ENCODE assay signal across 30 mouse cellular contexts in the genomic region with DNA sequence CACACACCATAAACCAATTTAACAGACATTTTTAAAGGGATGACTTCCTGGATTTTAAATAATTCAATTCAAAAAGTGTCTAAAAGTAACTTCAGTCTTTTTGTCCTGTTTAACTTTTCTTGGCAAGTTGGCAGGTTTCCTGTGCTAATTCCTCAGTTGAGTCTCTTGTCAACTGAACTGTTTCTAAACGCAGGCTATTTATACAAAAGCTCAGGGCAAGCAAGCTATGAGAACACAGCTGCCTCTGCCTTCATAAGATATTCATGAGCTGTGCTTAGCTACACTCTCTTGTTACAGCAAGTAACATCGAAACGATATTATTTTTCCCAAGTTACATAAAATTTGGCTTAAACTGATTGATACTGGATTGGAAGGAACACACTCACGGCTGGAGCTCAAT. TPM values are rescaled to one million over a fixed set of nuclear protein-coding genes. Genes with fewer than 3 reads are reported as not detected.
A peak's percentile ranks its signal among the peaks of the same experiment; 100 is the strongest.
DNase-seq lines count a peak whose midpoint lies in the region; ATAC-seq and TF ChIP-seq lines count a peak whose summit lies in the region.
"Had no signal": no experiment of that assay in that cellular context is flagged by ENCODE, and none has a peak within 500 bp of the region (broad histone marks: within the 10 kb centered on the region; RNA-seq: fewer than 3 reads in every experiment).

No protein-coding gene starts in this region.

- TF ChIP-seq CTCF in stomach, postnatal 0 days (IDR thresholded peaks at IDR 0.05; ENCODE audit: low read depth), result no peak
- TF ChIP-seq CTCF in intestine, postnatal 0 days (IDR thresholded peaks at IDR 0.05; ENCODE audit: low read depth), result no peak

- DNase-seq in hindbrain, embryonic 14.5 days (ENCODE audit: low spot score), result peak; percentile 23
- DNase-seq in midbrain, embryonic 14.5 days, result peak; percentile 55
- no peak for DNase-seq in midbrain, embryonic 11.5 days (ENCODE audit: low spot score, missing footprints)
- DNase-seq in stomach, postnatal 0 days (ENCODE audit: low spot score), result no peak
- DNase-seq: adrenal gland, adult 2 months; cerebellum, adult 18-20 months; cerebellum, postnatal 14 days; gastrocnemius, adult 2 months; heart, postnatal 36 days; left cerebral cortex, postnatal 4 days had no signal

- WGBS in hindbrain, embryonic 14.5 days, result 41% methylated on average over 4 of the region's 4 CpGs
- WGBS in hindbrain, embryonic 12.5 days, result 65% methylated on average over 4 of the region's 4 CpGs
- 24% methylated on average over 4 of the region's 4 CpGs for WGBS in midbrain, embryonic 14.5 days
- WGBS in midbrain, embryonic 11.5 days, result 76% methylated on average over 4 of the region's 4 CpGs
- 32% methylated on average over 4 of the region's 4 CpGs for WGBS in midbrain, embryonic 16.5 days
- 37% methylated on average over 4 of the region's 4 CpGs for WGBS in stomach, postnatal 0 days
- WGBS in intestine, postnatal 0 days, result 57% methylated on average over 4 of the region's 4 CpGs

- H3K4me1 ChIP-seq in hindbrain, embryonic 14.5 days (replicated peaks; ENCODE audit: control insufficient read depth, insufficient read depth, low read length), result 0 out of 2 replicates have a peak, but pooled peaks cover 6% of the 10 kb centered on the region
- 0 out of 2 replicates have a peak, but pooled peaks cover 2% of the 10 kb centered on the region for H3K4me1 ChIP-seq in hindbrain, embryonic 12.5 days
- peaks cover 8% of the 10 kb centered on the region; the same call in 1 of the 2 replicates for H3K4me1 ChIP-seq in midbrain, embryonic 14.5 days (ENCODE audit: control insufficient read depth, insufficient read depth, low read length)
- H3K4me1 ChIP-seq in midbrain, embryonic 11.5 days (ENCODE audit: control insufficient read depth, insufficient read depth, low read length), result no peaks in the 10 kb centered on the region; the same call in 1 of the 2 replicates
- peaks cover 4% of the 10 kb centered on the region; the same call in 1 of the 2 replicates for H3K4me1 ChIP-seq in midbrain, embryonic 16.5 days (ENCODE audit: control insufficient read depth, insufficient read depth, low read length)
- H3K4me1 ChIP-seq in stomach, postnatal 0 days (replicated peaks; ENCODE audit: control insufficient read depth, insufficient read depth), result no peaks in the 10 kb centered on the region; the same call in 1 of the 2 replicates
- H3K4me1 ChIP-seq in intestine, postnatal 0 days (replicated peaks; ENCODE audit: control insufficient read depth, insufficient read depth, low read length), result no peaks in the 10 kb centered on the region
- H3K4me1 ChIP-seq: embryonic facial prominence, embryonic 12.5 days had no signal

- H3K27ac ChIP-seq in hindbrain, embryonic 14.5 days, result no peak overlapping the region
- H3K27ac ChIP-seq in hindbrain, embryonic 12.5 days, result no peak overlapping the region; the same call in 1 of the 2 replicates
- H3K27ac ChIP-seq in midbrain, embryonic 14.5 days (replicated peaks; ENCODE audit: low read depth, low read length), result no peak overlapping the region
- H3K27ac ChIP-seq in midbrain, embryonic 11.5 days (ENCODE audit: low read depth, low read length), result no peak overlapping the region
- H3K27ac ChIP-seq in midbrain, embryonic 16.5 days (ENCODE audit: low read length), result no peak overlapping the region
- no peak overlapping the region for H3K27ac ChIP-seq in stomach, postnatal 0 days (replicated peaks)
- H3K27ac ChIP-seq in intestine, postnatal 0 days (ENCODE audit: low read depth, low read length), result no peak overlapping the region
- H3K27ac ChIP-seq: embryonic facial prominence, embryonic 12.5 days; gastrocnemius, adult 2 months; heart, embryonic 15.5 days; hindbrain, embryonic 15.5 days; left cerebral cortex, adult 2 months; midbrain, embryonic 12.5 days had no signal

- no peak for TF ChIP-seq EP300 in stomach, postnatal 0 days (optimal IDR thresholded peaks at IDR 0.05)

- H3K9ac ChIP-seq in hindbrain, embryonic 14.5 days, result no peak overlapping the region
- no peak overlapping the region for H3K9ac ChIP-seq in hindbrain, embryonic 12.5 days
- no peak overlapping the region for H3K9ac ChIP-seq in midbrain, embryonic 14.5 days (replicated peaks; ENCODE audit: low read length)
- H3K9ac ChIP-seq in midbrain, embryonic 11.5 days (ENCODE audit: low read length), result no peak overlapping the region
- H3K9ac ChIP-seq in midbrain, embryonic 16.5 days (ENCODE audit: low read depth, low read length), result no peak overlapping the region
- no peak overlapping the region for H3K9ac ChIP-seq in stomach, postnatal 0 days (ENCODE audit: low read length)
- H3K9ac ChIP-seq in intestine, postnatal 0 days (ENCODE audit: low read depth, low read length), result no peak overlapping the region
- H3K9ac ChIP-seq: embryonic facial prominence, embryonic 12.5 days; heart, embryonic 15.5 days; hindbrain, embryonic 15.5 days; midbrain, embryonic 12.5 days had no signal

- no peak overlapping the region for H3K4me2 ChIP-seq in hindbrain, embryonic 14.5 days (replicated peaks)
- no peak overlapping the region for H3K4me2 ChIP-seq in hindbrain, embryonic 12.5 days (replicated peaks)
- 0 out of 2 replicates have a peak overlapping the region, but pooled peaks have one; percentile 19 for H3K4me2 ChIP-seq in midbrain, embryonic 14.5 days (ENCODE audit: low read length)
- H3K4me2 ChIP-seq in midbrain, embryonic 11.5 days, result no peak overlapping the region
- H3K4me2 ChIP-seq in midbrain, embryonic 16.5 days (ENCODE audit: low read length), result peak overlapping the region; percentile 19; the same call in 1 of the 2 replicates
- H3K4me2 ChIP-seq in stomach, postnatal 0 days (replicated peaks; ENCODE audit: low read depth), result peak overlapping the region; percentile 11; the same call in 1 of the 2 replicates
- H3K4me2 ChIP-seq in intestine, postnatal 0 days (replicated peaks; ENCODE audit: low read depth), result no peak overlapping the region
- H3K4me2 ChIP-seq: embryonic facial prominence, embryonic 12.5 days; heart, embryonic 15.5 days; hindbrain, embryonic 15.5 days; midbrain, embryonic 12.5 days had no signal

- no peaks in the 10 kb centered on the region for H3K27me3 ChIP-seq in hindbrain, embryonic 14.5 days (ENCODE audit: control insufficient read depth, insufficient read depth, low read length)
- H3K27me3 ChIP-seq in hindbrain, embryonic 12.5 days, result no peaks in the 10 kb centered on the region
- no peaks in the 10 kb centered on the region for H3K27me3 ChIP-seq in midbrain, embryonic 14.5 days (ENCODE audit: control insufficient read depth, insufficient read depth, low read length)
- H3K27me3 ChIP-seq in midbrain, embryonic 11.5 days (ENCODE audit: control insufficient read depth, insufficient read depth, low read length), result no peaks in the 10 kb centered on the region
- H3K27me3 ChIP-seq in midbrain, embryonic 16.5 days (ENCODE audit: control insufficient read depth, insufficient read depth, low read depth, low read length), result no peaks in the 10 kb centered on the region
- H3K27me3 ChIP-seq in stomach, postnatal 0 days (ENCODE audit: control insufficient read depth, insufficient read depth, low read length), result no peaks in the 10 kb centered on the region
- H3K27me3 ChIP-seq in intestine, postnatal 0 days (replicated peaks; ENCODE audit: control insufficient read depth, insufficient read depth, low read length), result no peaks in the 10 kb centered on the region
- H3K27me3 ChIP-seq: embryonic facial prominence, embryonic 12.5 days; heart, embryonic 15.5 days; hindbrain, embryonic 15.5 days; midbrain, embryonic 12.5 days had no signal

- H3K36me3 ChIP-seq in hindbrain, embryonic 14.5 days (replicated peaks; ENCODE audit: control insufficient read depth, insufficient read depth), result no peaks in the 10 kb centered on the region
- H3K36me3 ChIP-seq in hindbrain, embryonic 12.5 days, result no peaks in the 10 kb centered on the region
- H3K36me3 ChIP-seq in midbrain, embryonic 14.5 days (ENCODE audit: control insufficient read depth, insufficient read depth, low read length), result no peaks in the 10 kb centered on the region
- H3K36me3 ChIP-seq in midbrain, embryonic 11.5 days (ENCODE audit: control insufficient read depth, insufficient read depth, low read length), result no peaks in the 10 kb centered on the region
- H3K36me3 ChIP-seq in midbrain, embryonic 16.5 days (ENCODE audit: control insufficient read depth, insufficient read depth, low read length), result no peaks in the 10 kb centered on the region
- no peaks in the 10 kb centered on the region for H3K36me3 ChIP-seq in stomach, postnatal 0 days (ENCODE audit: control insufficient read depth, insufficient read depth, low read length)
- H3K36me3 ChIP-seq in intestine, postnatal 0 days (ENCODE audit: control insufficient read depth, insufficient read depth), result no peaks in the 10 kb centered on the region
- H3K36me3 ChIP-seq: embryonic facial prominence, embryonic 12.5 days; heart, embryonic 15.5 days; hindbrain, embryonic 15.5 days; midbrain, embryonic 12.5 days had no signal

- ATAC-seq in hindbrain, embryonic 14.5 days (ENCODE audit: low FRiP score), result no peak
- no peak for ATAC-seq in hindbrain, embryonic 12.5 days (ENCODE audit: low FRiP score)
- no peak for ATAC-seq in midbrain, embryonic 14.5 days (ENCODE audit: low FRiP score, low TSS enrichment)
- no peak for ATAC-seq in midbrain, embryonic 11.5 days (ENCODE audit: low FRiP score)
- peak; percentile 42; the same call in 1 of the 2 replicates for ATAC-seq in midbrain, embryonic 16.5 days
- no peak for ATAC-seq in stomach, postnatal 0 days (ENCODE audit: low FRiP score, low TSS enrichment)
- no peak for ATAC-seq in intestine, postnatal 0 days
- ATAC-seq: intestine, embryonic 16.5 days; lung, postnatal 0 days had no signal

- no peak overlapping the region for H3K4me3 ChIP-seq in hindbrain, embryonic 14.5 days (replicated peaks; ENCODE audit: low read length)
- H3K4me3 ChIP-seq in hindbrain, embryonic 12.5 days, result no peak overlapping the region
- no peak overlapping the region for H3K4me3 ChIP-seq in midbrain, embryonic 14.5 days (replicated peaks; ENCODE audit: low read depth, low read length)
- no peak overlapping the region for H3K4me3 ChIP-seq in midbrain, embryonic 11.5 days (ENCODE audit: low read depth, low read length)
- H3K4me3 ChIP-seq in midbrain, embryonic 16.5 days (ENCODE audit: low read depth, low read length), result no peak overlapping the region
- H3K4me3 ChIP-seq in stomach, postnatal 0 days (ENCODE audit: low read depth, low read length), result no peak overlapping the region
- no peak overlapping the region for H3K4me3 ChIP-seq in intestine, postnatal 0 days (ENCODE audit: low read depth, low read length)
- H3K4me3 ChIP-seq: embryonic facial prominence, embryonic 12.5 days; erythroblast, embryonic 14.5 days; gastrocnemius, adult 2 months; heart, embryonic 15.5 days; hindbrain, embryonic 15.5 days; left cerebral cortex, adult 2 months; midbrain, embryonic 12.5 days had no signal

- no peaks in the 10 kb centered on the region for H3K9me3 ChIP-seq in hindbrain, embryonic 14.5 days (ENCODE audit: control insufficient read depth, low read length)
- H3K9me3 ChIP-seq in hindbrain, embryonic 12.5 days (replicated peaks), result no peaks in the 10 kb centered on the region
- no peaks in the 10 kb centered on the region for H3K9me3 ChIP-seq in midbrain, embryonic 14.5 days (ENCODE audit: control insufficient read depth, low read length)
- no peaks in the 10 kb centered on the region for H3K9me3 ChIP-seq in midbrain, embryonic 11.5 days (ENCODE audit: control insufficient read depth, low read length)
- no peaks in the 10 kb centered on the region for H3K9me3 ChIP-seq in midbrain, embryonic 16.5 days (replicated peaks; ENCODE audit: control insufficient read depth, low read length, poor library complexity, severe bottlenecking)
- H3K9me3 ChIP-seq in stomach, postnatal 0 days (ENCODE audit: control insufficient read depth, low read length), result no peaks in the 10 kb centered on the region
- no peaks in the 10 kb centered on the region for H3K9me3 ChIP-seq in intestine, postnatal 0 days (ENCODE audit: control insufficient read depth)
- H3K9me3 ChIP-seq: embryonic facial prominence, embryonic 12.5 days; heart, embryonic 15.5 days; hindbrain, embryonic 15.5 days; midbrain, embryonic 12.5 days had no signal

RNA-seq across cellular contexts. Expression of a gene that starts 51.1 kb away (rescaled TPM):
- polyA plus RNA-seq in hindbrain, embryonic 14.5 days (2014; fragmentation: Nextera tagmentation; extraction: Ambion mirVana), result not detected in 2 replicates
- not detected in 2 replicates for polyA plus RNA-seq in hindbrain, embryonic 12.5 days (2016; fragmentation: Nextera tagmentation; extraction: Ambion mirVana)
- polyA plus RNA-seq in midbrain, embryonic 14.5 days (2014; fragmentation: Nextera tagmentation; extraction: Ambion mirVana), result not detected in 2 replicates
- not detected in 2 replicates for polyA plus RNA-seq in midbrain, embryonic 11.5 days (2014; fragmentation: Nextera tagmentation; extraction: Ambion mirVana)
- polyA plus RNA-seq in midbrain, embryonic 16.5 days (2015; fragmentation: Nextera tagmentation; extraction: Ambion mirVana), result not detected in 2 replicates
- not detected in 2 replicates for polyA plus RNA-seq in stomach, postnatal 0 days (2015; fragmentation: Nextera tagmentation; extraction: Ambion mirVana)
- polyA plus RNA-seq in intestine, postnatal 0 days (2015; fragmentation: Nextera tagmentation; extraction: Ambion mirVana), result not detected in 2 replicates
- polyA plus RNA-seq: adrenal gland, adult 2 months; C2C12; embryonic facial prominence, embryonic 12.5 days; erythroblast, embryonic 14.5 days; gonadal fat pad, adult 2 months; heart, embryonic 15.5 days; hindbrain, embryonic 15.5 days; intestine, embryonic 16.5 days; kidney, embryonic 14.5 days; large intestine, adult 2 months; liver, adult 2 months; liver, embryonic 16.5 days; lung, postnatal 0 days; midbrain, embryonic 12.5 days; spleen, adult 2 months; thymus, postnatal 0 days; urinary bladder, adult 2 months had no signal

RNA-seq across cellular contexts. Expression of a gene that starts 59.0 kb away (rescaled TPM):
- polyA plus RNA-seq in hindbrain, embryonic 14.5 days (2014; fragmentation: Nextera tagmentation; extraction: Ambion mirVana), result 50.9 and 51.3 TPM in 2 replicates
- 55.1 and 57.0 TPM in 2 replicates for polyA plus RNA-seq in hindbrain, embryonic 12.5 days (2016; fragmentation: Nextera tagmentation; extraction: Ambion mirVana)
- polyA plus RNA-seq in midbrain, embryonic 14.5 days (2014; fragmentation: Nextera tagmentation; extraction: Ambion mirVana), result 29.3 and 39.0 TPM in 2 replicates
- 51.9 and 52.5 TPM in 2 replicates for polyA plus RNA-seq in midbrain, embryonic 11.5 days (2014; fragmentation: Nextera tagmentation; extraction: Ambion mirVana)
- polyA plus RNA-seq in midbrain, embryonic 16.5 days (2015; fragmentation: Nextera tagmentation; extraction: Ambion mirVana), result 21.4 and 22.2 TPM in 2 replicates
- 20.9 and 23.6 TPM in 2 replicates for polyA plus RNA-seq in stomach, postnatal 0 days (2015; fragmentation: Nextera tagmentation; extraction: Ambion mirVana)
- polyA plus RNA-seq in intestine, postnatal 0 days (2015; fragmentation: Nextera tagmentation; extraction: Ambion mirVana), result 10.1 and 16.6 TPM in 2 replicates
- polyA plus RNA-seq: erythroblast, embryonic 14.5 days had no signal

Comparison
In these comparisons a context has a peak if more than half of its experiments do, and no peak if none do; other contexts are left out.
1. DNase-seq: peak in hindbrain, embryonic 14.5 days (single experiment) and midbrain, embryonic 14.5 days (single experiment); none in midbrain, embryonic 11.5 days (single experiment) and stomach, postnatal 0 days (single experiment).
2. H3K4me2 ChIP-seq: peak in midbrain, embryonic 14.5 days (single experiment), midbrain, embryonic 16.5 days (single experiment) and stomach, postnatal 0 days (single experiment); none in hindbrain, embryonic 14.5 days (single experiment), hindbrain, embryonic 12.5 days (single experiment), midbrain, embryonic 11.5 days (single experiment) and intestine, postnatal 0 days (single experiment).